Mouse (Mus musculus): ENCODE measurements around the gene 4930550C14Rik. TPM values are rescaled to one million over a fixed set of nuclear protein-coding genes. Genes with fewer than 3 reads are reported as not detected.
A peak's percentile ranks its signal among the peaks of the same experiment; 100 is the strongest.

4930550C14Rik gene
- 1 to 10 TPM; 1.4 to 4.8 (median 2.7) TPM for total RNA-seq (2022)

- peak; percentile 43 for DNase-seq
These were observed at the start of gene 4930550C14Rik for GRCm38 (mm10) chr9:53402291-53402711. TSS of gene 4930550C14Rik (plus strand) at chr9:53402325.

GRCm38 (mm10) chr9:53353161-53353560 lies 49.0 kb upstream of the 4930550C14Rik start:
- DNase-seq: no peak

- no peak for DNase-seq
These were observed 45.6 kb upstream of the 4930550C14Rik start for GRCm38 (mm10) chr9:53356219-53357155.

GRCm38 (mm10) chr9:53371339-53371738 lies 30.8 kb upstream of the 4930550C14Rik start:
- no peak for DNase-seq

- peak; percentile 50 for DNase-seq
These were observed 26.2 kb upstream of the 4930550C14Rik start for GRCm38 (mm10) chr9:53375907-53376306.

- no peak for DNase-seq
These were observed 25.3 kb upstream of the 4930550C14Rik start for GRCm38 (mm10) chr9:53376820-53377219.

GRCm38 (mm10) chr9:53377597-53377996 lies 24.5 kb upstream of the 4930550C14Rik start:
- no peak for DNase-seq

- no peak for DNase-seq
These were observed 24.0 kb upstream of the 4930550C14Rik start for GRCm38 (mm10) chr9:53378171-53378570.

- DNase-seq: no peak
These were observed 21.5 kb upstream of the 4930550C14Rik start for GRCm38 (mm10) chr9:53380595-53380994.

- DNase-seq: no peak
These were observed 21.0 kb upstream of the 4930550C14Rik start for GRCm38 (mm10) chr9:53381113-53381615.

GRCm38 (mm10) chr9:53383951-53384866 lies 17.9 kb upstream of the 4930550C14Rik start, which contains the start of gene Kdelc2:
TSS of gene Kdelc2 (plus strand) at chr9:53384025.
- peak; percentile 76 for DNase-seq

- no peak for DNase-seq
These were observed 17.3 kb upstream of the 4930550C14Rik start for GRCm38 (mm10) chr9:53384873-53385272.

- no peak for DNase-seq
These were observed 14.7 kb upstream of the 4930550C14Rik start for GRCm38 (mm10) chr9:53387431-53387830.

GRCm38 (mm10) chr9:53389109-53389508 lies 13.0 kb upstream of the 4930550C14Rik start:
- DNase-seq: no peak

- no peak for DNase-seq
These were observed 12.0 kb upstream of the 4930550C14Rik start for GRCm38 (mm10) chr9:53390136-53390535.

GRCm38 (mm10) chr9:53397685-53398387 lies 4.3 kb upstream of the 4930550C14Rik start:
- DNase-seq: no peak

- DNase-seq: no peak
These were observed 3.8 kb upstream of the 4930550C14Rik start for GRCm38 (mm10) chr9:53398388-53398700.

GRCm38 (mm10) chr9:53399537-53399936 lies 2.6 kb upstream of the 4930550C14Rik start:
- DNase-seq: no peak

- no peak for DNase-seq
These were observed 1.4 kb upstream of the 4930550C14Rik start for GRCm38 (mm10) chr9:53400696-53401095.

GRCm38 (mm10) chr9:53401146-53401545 lies 979 bp upstream of the 4930550C14Rik start:
- DNase-seq: no peak

- no peak for DNase-seq
These were observed 866 bp downstream of the 4930550C14Rik start for GRCm38 (mm10) chr9:53402991-53403390.
